Comparison of ENCODE assay signal across 22 mouse cellular contexts in the genomic region with DNA sequence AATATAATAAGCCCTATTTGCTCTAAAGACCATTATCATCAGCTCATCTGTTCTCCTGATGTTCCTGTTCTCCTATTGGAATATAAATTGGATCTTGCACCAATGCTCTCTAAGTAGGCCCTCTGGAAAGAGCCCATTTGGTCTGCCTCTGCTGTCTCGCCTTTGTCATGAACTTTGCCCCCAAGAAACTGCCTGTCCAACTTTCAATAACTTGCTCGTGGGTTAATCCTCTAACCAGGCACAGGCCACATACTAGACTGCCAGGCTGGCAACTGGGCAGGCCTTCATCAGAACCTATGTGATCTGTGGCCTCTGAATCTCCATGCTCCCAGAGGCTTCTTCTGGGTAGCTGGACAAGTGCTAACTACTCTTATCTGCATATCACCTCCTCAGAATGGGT.
"Had no signal": no experiment of that assay in that cellular context is flagged by ENCODE, and none has a peak within 500 bp of the region (broad histone marks: within the 10 kb centered on the region; RNA-seq: fewer than 3 reads in every experiment).

No protein-coding gene starts in this region.

- DNase-seq: liver; lung, adult 18-20 months; lung, postnatal 10 days; lung, postnatal 36 days; retina, postnatal 1 day; right cerebral cortex, postnatal 25 days; spleen, adult 18-20 months; thymus, postnatal 25 days had no signal

- H3K4me1 ChIP-seq: intestine, embryonic 15.5 days; limb, embryonic 10.5 days; limb, embryonic 13.5 days; liver, embryonic 12.5 days; liver, embryonic 15.5 days; lung, embryonic 15.5 days; megakaryocyte, embryonic 14.5 days; midbrain, embryonic 10.5 days; midbrain, embryonic 13.5 days; neural tube, embryonic 13.5 days; stomach, embryonic 15.5 days had no signal

- H3K4me3 ChIP-seq: intestine, embryonic 15.5 days; limb, embryonic 10.5 days; limb, embryonic 13.5 days; liver, embryonic 12.5 days; liver, embryonic 15.5 days; lung, embryonic 15.5 days; megakaryocyte, embryonic 14.5 days; midbrain, embryonic 10.5 days; midbrain, embryonic 13.5 days; myocyte; neural tube, embryonic 13.5 days; stomach, embryonic 15.5 days had no signal

- ATAC-seq: intestine, embryonic 15.5 days; liver, embryonic 12.5 days; midbrain, embryonic 13.5 days; midbrain, embryonic 16.5 days had no signal

- H3K9ac ChIP-seq: intestine, embryonic 15.5 days; limb, embryonic 13.5 days; liver, embryonic 12.5 days; liver, embryonic 15.5 days; lung, embryonic 15.5 days; midbrain, embryonic 13.5 days; neural tube, embryonic 13.5 days; stomach, embryonic 15.5 days had no signal

- H3K27ac ChIP-seq: intestine, embryonic 15.5 days; kidney, postnatal 0 days; limb, embryonic 10.5 days; limb, embryonic 13.5 days; liver, embryonic 12.5 days; liver, embryonic 15.5 days; lung, embryonic 15.5 days; midbrain, embryonic 10.5 days; midbrain, embryonic 13.5 days; neural tube, embryonic 13.5 days; stomach, embryonic 15.5 days had no signal

- H3K27me3 ChIP-seq: intestine, embryonic 15.5 days; limb, embryonic 13.5 days; liver, embryonic 12.5 days; liver, embryonic 15.5 days; lung, embryonic 15.5 days; megakaryocyte, embryonic 14.5 days; midbrain, embryonic 13.5 days; neural tube, embryonic 13.5 days; stomach, embryonic 15.5 days had no signal

- H3K9me3 ChIP-seq: intestine, embryonic 15.5 days; limb, embryonic 10.5 days; limb, embryonic 13.5 days; liver, embryonic 12.5 days; liver, embryonic 15.5 days; lung, embryonic 15.5 days; megakaryocyte, embryonic 14.5 days; midbrain, embryonic 10.5 days; midbrain, embryonic 13.5 days; neural tube, embryonic 13.5 days; stomach, embryonic 15.5 days had no signal

- H3K4me2 ChIP-seq: intestine, embryonic 15.5 days; limb, embryonic 13.5 days; liver, embryonic 12.5 days; liver, embryonic 15.5 days; lung, embryonic 15.5 days; midbrain, embryonic 13.5 days; neural tube, embryonic 13.5 days; stomach, embryonic 15.5 days had no signal
